Mouse (Mus musculus) neural tube, embryonic 13.5 days (tissue): Measurements from ENCODE around the gene Vps37c. TPM values are rescaled to one million over a fixed set of nuclear protein-coding genes. Genes with fewer than 3 reads are reported as not detected.

Experiments used
- polyA plus RNA-seq: library from polyadenylated mRNA; unstranded; fragments of >200 nt; fragmentation: Nextera tagmentation; extraction: Ambion mirVana; gene quantifications from 2 replicates; pipeline ENCODE4 v1.2.1, GENCODE M21; 2015

Gene Vps37c
- polyA plus RNA-seq, 1 experiment from 2014 or later = 37.6 TPM

Other genes starting within 250 kb of the Vps37c start
- gene Lrrc10b, start 231.3 kb upstream of the Vps37c start, polyA plus RNA-seq = 0.55 and 0.67 TPM in 2 replicates
- 0.18 and 0.22 TPM in 2 replicates for gene Ppp1r32, start 205.8 kb upstream of the Vps37c start, polyA plus RNA-seq
- 47.3 and 60.1 TPM in 2 replicates for gene Cpsf7, start 163.5 kb upstream of the Vps37c start, polyA plus RNA-seq
- gene Sdhaf2, start 162.6 kb upstream of the Vps37c start, polyA plus RNA-seq = 72.1 and 77.0 TPM in 2 replicates
- gene Tmem216, start 132.5 kb upstream of the Vps37c start, polyA plus RNA-seq = 51.0 and 51.6 TPM in 2 replicates
- 17.7 and 18.0 TPM in 2 replicates for gene Cyb561a3, start 111.6 kb upstream of the Vps37c start, polyA plus RNA-seq
- 34.8 and 38.2 TPM in 2 replicates for gene Tmem138, start 111.4 kb upstream of the Vps37c start, polyA plus RNA-seq
- gene Ddb1, start 83.4 kb upstream of the Vps37c start, polyA plus RNA-seq = 245 and 271 TPM in 2 replicates
- gene Tkfc, start 83.1 kb upstream of the Vps37c start, polyA plus RNA-seq = 24.8 and 25.7 TPM in 2 replicates
- gene Vwce, start 54.5 kb upstream of the Vps37c start, polyA plus RNA-seq = 0.22 and 0.74 TPM in 2 replicates
- not detected in 2 replicates for gene Pga5, start 10.7 kb upstream of the Vps37c start, polyA plus RNA-seq
- gene Cd5, start 50.3 kb downstream of the Vps37c start, polyA plus RNA-seq = 0.54 and 0.58 TPM in 2 replicates
- gene Cd6, start 141.3 kb downstream of the Vps37c start, polyA plus RNA-seq = not detected in 2 replicates
- 0.12 and 0.33 TPM in 2 replicates for gene Slc15a3, start 151.0 kb downstream of the Vps37c start, polyA plus RNA-seq
- gene Tmem132a, start 181.2 kb downstream of the Vps37c start, polyA plus RNA-seq = 154 and 169 TPM in 2 replicates
- 39.5 and 41.9 TPM in 2 replicates for gene Tmem109, start 193.3 kb downstream of the Vps37c start, polyA plus RNA-seq
- gene Prpf19, start 206.5 kb downstream of the Vps37c start, polyA plus RNA-seq = 37.3 and 41.7 TPM in 2 replicates
- not detected in 2 replicates for gene Zp1, start 231.9 kb downstream of the Vps37c start, polyA plus RNA-seq
- gene Ptgdr2, start 248.4 kb downstream of the Vps37c start, polyA plus RNA-seq = not detected in 2 replicates